Mouse (Mus musculus): ENCODE data around the gene Gpr156. TPM values are rescaled to one million over a fixed set of nuclear protein-coding genes. Genes with fewer than 3 reads are reported as not detected.
"Not testable (repeated sequence)": the region's sequence is repeated elsewhere in the genome, so short reads cannot be mapped to it uniquely, and the experiment has no call there.

Gpr156 gene
- polyA plus RNA-seq, 1 experiment from 2014 or later: not detected

- no peak for ATAC-seq (ENCODE audit: insufficient read depth)
- Histone ChIP-seq H3K27ac (replicated peaks) (no peak overlapping the region), H3K4me2 (no peak overlapping the region)
Measured at GRCm38 (mm10) chr16:37963331-37964281, 47.3 kb downstream of the Gpr156 start.

GRCm38 (mm10) chr16:37964380-37965070, 48.2 kb downstream of the Gpr156 start:
- Histone ChIP-seq H3K4me2 (no peak overlapping the region), H3K4me1 (replicated peaks) (peaks cover 9% of the 10 kb centered on the region), H3K9ac (no peak overlapping the region), H3K4me3 (replicated peaks) (no peak overlapping the region), H3K36me3 (replicated peaks) (no peaks in the 10 kb centered on the region), H3K9me3 (replicated peaks) (no peaks in the 10 kb centered on the region), H3K27me3 (no peaks in the 10 kb centered on the region), H3K27ac (replicated peaks) (no peak overlapping the region)
- no peak for ATAC-seq (ENCODE audit: insufficient read depth)
- 43% methylated on average over 4 of the region's 4 CpGs for WGBS (ENCODE audit: insufficient replicate concordance)

More at GRCm38 (mm10) chr16:37963331-37964281, 47.3 kb downstream of the Gpr156 start:
- Histone ChIP-seq H3K9ac (no peak overlapping the region), H3K4me1 (replicated peaks) (peaks cover 9% of the 10 kb centered on the region), H3K36me3 (replicated peaks) (no peaks in the 10 kb centered on the region), H3K27me3 (no peaks in the 10 kb centered on the region), H3K9me3 (replicated peaks) (no peaks in the 10 kb centered on the region), H3K4me3 (replicated peaks) (no peak overlapping the region)
- 18% methylated on average over 15 of the region's 15 CpGs for WGBS (ENCODE audit: insufficient replicate concordance)

GRCm38 (mm10) chr16:37966871-37967270, 50.6 kb downstream of the Gpr156 start:
- WGBS (ENCODE audit: insufficient replicate concordance): 72% methylated on average over 7 of the region's 7 CpGs
- peaks cover 9% of the 10 kb centered on the region for H3K4me1 ChIP-seq (replicated peaks)
- no peak for ATAC-seq (ENCODE audit: insufficient read depth)
- no peak overlapping the region for H3K4me3 ChIP-seq (replicated peaks)
- no peaks in the 10 kb centered on the region for H3K36me3 ChIP-seq (replicated peaks)
- H3K27ac ChIP-seq (replicated peaks): no peak overlapping the region
- no peaks in the 10 kb centered on the region for H3K9me3 ChIP-seq (replicated peaks)
- H3K4me2 ChIP-seq: no peak overlapping the region
- H3K27me3 ChIP-seq: no peaks in the 10 kb centered on the region
- no peak overlapping the region for H3K9ac ChIP-seq

GRCm38 (mm10) chr16:37967415-37967814, 51.1 kb downstream of the Gpr156 start:
- H3K36me3 ChIP-seq (replicated peaks): no peaks in the 10 kb centered on the region
- no peak for ATAC-seq (ENCODE audit: insufficient read depth)
- no peak overlapping the region for H3K4me2 ChIP-seq
- no peaks in the 10 kb centered on the region for H3K9me3 ChIP-seq (replicated peaks)
- no peak overlapping the region for H3K4me3 ChIP-seq (replicated peaks)
- no peaks in the 10 kb centered on the region for H3K27me3 ChIP-seq
- H3K4me1 ChIP-seq (replicated peaks): peaks cover 9% of the 10 kb centered on the region
- H3K9ac ChIP-seq: no peak overlapping the region
- no peak overlapping the region for H3K27ac ChIP-seq (replicated peaks)
- 53% methylated on average over 2 of the region's 2 CpGs for WGBS (ENCODE audit: insufficient replicate concordance)

GRCm38 (mm10) chr16:37971522-37971921, 55.2 kb downstream of the Gpr156 start:
- Histone ChIP-seq H3K9me3 (replicated peaks) (no peaks in the 10 kb centered on the region), H3K4me1 (replicated peaks) (peaks cover 9% of the 10 kb centered on the region), H3K4me2 (no peak overlapping the region), H3K36me3 (replicated peaks) (no peaks in the 10 kb centered on the region), H3K27me3 (no peaks in the 10 kb centered on the region), H3K27ac (replicated peaks) (no peak overlapping the region), H3K4me3 (replicated peaks) (no peak overlapping the region), H3K9ac (no peak overlapping the region)
- no peak for ATAC-seq (ENCODE audit: insufficient read depth)
- 68% methylated on average over 5 of the region's 5 CpGs for WGBS (ENCODE audit: insufficient replicate concordance)

DNA sequence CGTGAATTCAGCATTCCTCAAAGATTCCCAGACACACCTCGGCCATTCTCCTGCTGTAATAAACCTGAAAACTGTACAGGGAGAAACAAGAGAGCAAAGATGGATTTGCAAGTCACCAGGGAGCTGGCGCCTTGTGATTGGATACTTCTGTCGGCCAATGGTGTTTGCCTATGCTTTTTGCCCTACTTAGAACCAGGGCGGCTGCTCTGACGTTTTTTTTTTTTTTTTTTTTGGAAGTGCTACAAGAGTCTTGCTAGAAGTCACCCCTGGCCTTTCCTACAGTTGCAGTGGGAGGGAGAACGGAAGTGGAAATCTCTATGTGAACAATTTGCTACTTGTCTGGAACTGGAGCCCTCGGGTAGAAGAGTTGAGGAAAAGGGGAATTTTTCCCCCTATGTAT, 56.1 kb downstream of the Gpr156 start:
- no peak overlapping the region for H3K4me2 ChIP-seq
- H3K4me1 ChIP-seq (replicated peaks): peaks cover 9% of the 10 kb centered on the region
- no peak overlapping the region for H3K9ac ChIP-seq
- H3K9me3 ChIP-seq (replicated peaks): no peaks in the 10 kb centered on the region
- no peaks in the 10 kb centered on the region for H3K36me3 ChIP-seq (replicated peaks)
- H3K27me3 ChIP-seq: no peaks in the 10 kb centered on the region
- ATAC-seq (ENCODE audit: insufficient read depth): no peak
- 48% methylated on average over 8 of the region's 8 CpGs for WGBS (ENCODE audit: insufficient replicate concordance)
- no peak overlapping the region for H3K4me3 ChIP-seq (replicated peaks)
- H3K27ac ChIP-seq (replicated peaks): no peak overlapping the region

DNA sequence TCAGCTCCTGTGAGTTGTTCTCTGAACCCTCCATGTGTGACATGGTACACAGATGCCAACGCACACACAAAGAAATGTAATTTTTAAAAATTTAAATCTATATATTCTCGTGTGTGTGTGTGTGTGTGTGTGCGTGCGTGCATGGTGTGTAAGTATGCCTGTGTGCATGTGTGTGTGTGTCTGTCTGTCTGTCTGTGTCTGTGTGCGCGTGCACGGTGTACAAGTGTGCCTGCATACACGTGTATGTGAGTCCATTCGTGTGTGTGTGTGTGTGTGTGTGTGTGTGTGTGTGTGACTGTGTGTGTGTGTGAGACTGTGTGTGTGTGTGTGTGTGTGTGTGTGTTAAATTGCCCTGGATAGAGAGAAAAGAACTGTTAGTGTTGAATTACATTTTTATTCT, 56.9 kb downstream of the Gpr156 start:
- not testable (repeated sequence) for ATAC-seq (ENCODE audit: insufficient read depth); H3K27me3 ChIP-seq; H3K9ac ChIP-seq; H3K9me3 ChIP-seq (replicated peaks); H3K4me3 ChIP-seq (replicated peaks); H3K4me2 ChIP-seq; H3K27ac ChIP-seq (replicated peaks); H3K36me3 ChIP-seq (replicated peaks); H3K4me1 ChIP-seq (replicated peaks)
- 67% methylated on average over 9 of the region's 9 CpGs for WGBS (ENCODE audit: insufficient replicate concordance)

- H3K4me1 ChIP-seq (replicated peaks): no peaks in the 10 kb centered on the region
- H3K36me3 ChIP-seq (replicated peaks): no peaks in the 10 kb centered on the region
- no peak overlapping the region for H3K4me2 ChIP-seq
- H3K27me3 ChIP-seq: no peaks in the 10 kb centered on the region
- no peaks in the 10 kb centered on the region for H3K9me3 ChIP-seq (replicated peaks)
- H3K9ac ChIP-seq: no peak overlapping the region
- ATAC-seq (ENCODE audit: insufficient read depth): no peak
- 34% methylated on average over 11 of the region's 11 CpGs for WGBS (ENCODE audit: insufficient replicate concordance)
- no peak overlapping the region for H3K27ac ChIP-seq (replicated peaks)
- no peak overlapping the region for H3K4me3 ChIP-seq (replicated peaks)
Measured at GRCm38 (mm10) chr16:37973855-37974519, 57.7 kb downstream of the Gpr156 start.

- Histone ChIP-seq H3K4me3 (replicated peaks) (no peak overlapping the region), H3K9ac (no peak overlapping the region)
- ATAC-seq (ENCODE audit: insufficient read depth): no peak
Measured at GRCm38 (mm10) chr16:37974520-37975340, 58.4 kb downstream of the Gpr156 start.

DNA sequence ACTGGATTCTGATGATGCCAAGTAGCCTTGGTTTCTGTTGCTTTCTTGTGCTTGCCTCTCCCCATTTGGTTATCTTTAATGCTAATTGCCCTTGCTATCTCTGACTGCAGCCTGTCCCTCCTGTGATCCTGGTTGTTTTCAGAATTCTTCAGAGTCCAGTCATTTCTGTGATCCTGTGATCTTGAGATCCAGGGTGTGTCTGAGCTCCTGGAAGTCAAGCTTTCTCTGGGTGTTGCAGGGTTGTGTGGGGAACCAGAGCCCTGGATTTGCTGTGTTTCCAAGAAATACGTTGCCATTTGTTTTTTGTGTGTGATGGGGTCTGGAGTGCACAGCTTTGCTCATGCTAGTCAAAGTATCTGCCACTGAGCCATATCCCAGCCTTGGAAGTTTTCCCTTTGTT, 65.6 kb downstream of the Gpr156 start:
- no peaks in the 10 kb centered on the region for H3K27me3 ChIP-seq
- 52% methylated on average over 1 of the region's 1 CpGs for WGBS (ENCODE audit: insufficient replicate concordance)

More at GRCm38 (mm10) chr16:37974520-37975340, 58.4 kb downstream of the Gpr156 start:
- Histone ChIP-seq H3K4me1 (replicated peaks) (no peaks in the 10 kb centered on the region), H3K36me3 (replicated peaks) (no peaks in the 10 kb centered on the region), H3K27ac (replicated peaks) (no peak overlapping the region), H3K4me2 (no peak overlapping the region), H3K27me3 (no peaks in the 10 kb centered on the region), H3K9me3 (replicated peaks) (no peaks in the 10 kb centered on the region)
- WGBS (ENCODE audit: insufficient replicate concordance): 42% methylated on average over 13 of the region's 13 CpGs

More for the DNA sequence above, 65.6 kb downstream of the Gpr156 start:
- Histone ChIP-seq H3K4me3 (replicated peaks) (no peak overlapping the region), H3K4me1 (replicated peaks) (no peaks in the 10 kb centered on the region), H3K27ac (replicated peaks) (no peak overlapping the region), H3K36me3 (replicated peaks) (no peaks in the 10 kb centered on the region), H3K4me2 (no peak overlapping the region), H3K9ac (no peak overlapping the region), H3K9me3 (replicated peaks) (no peaks in the 10 kb centered on the region)
- no peak for ATAC-seq (ENCODE audit: insufficient read depth)
